8 mouse cellular contexts compared by ENCODE assay signal in the genomic region with DNA sequence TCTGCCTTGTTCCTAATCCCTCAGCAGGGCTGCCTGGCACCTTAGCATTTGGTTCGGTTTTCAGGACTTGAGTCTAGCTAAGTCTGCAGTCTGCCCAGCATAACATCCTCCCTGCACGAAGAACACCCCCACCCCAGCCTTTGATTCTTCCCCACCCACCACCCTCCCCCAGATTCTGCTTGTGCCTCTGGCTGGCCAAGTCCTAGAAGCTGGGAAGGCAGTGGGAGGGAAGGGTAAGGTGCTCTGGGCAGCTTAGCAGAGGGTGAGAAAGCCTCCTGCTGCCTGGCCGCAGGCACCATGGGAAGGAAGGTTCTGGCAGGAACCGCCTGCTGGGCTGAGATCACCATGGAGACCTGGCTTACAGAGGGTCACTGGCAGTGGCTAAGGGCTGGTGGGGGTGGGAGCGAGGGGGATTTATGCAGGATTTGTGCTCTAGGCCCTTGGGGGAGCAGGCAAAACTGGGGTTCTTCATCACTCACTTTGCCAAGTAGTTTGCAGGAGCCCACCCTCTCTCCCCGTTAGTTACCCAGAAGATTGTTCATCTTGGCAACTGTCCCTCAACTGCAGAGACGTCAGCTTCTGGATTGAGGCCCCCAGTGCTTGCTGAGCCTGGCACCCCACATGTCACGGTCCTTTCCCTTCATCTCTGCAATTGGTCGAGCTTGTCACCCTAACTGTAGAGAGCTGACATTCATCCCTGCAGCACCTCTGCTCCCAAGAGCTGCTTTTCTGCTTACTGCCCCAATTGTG. TPM values are rescaled to one million over a fixed set of nuclear protein-coding genes. Genes with fewer than 3 reads are reported as not detected.
DNase-seq lines count a peak whose midpoint lies in the region; ATAC-seq and TF ChIP-seq lines count a peak whose summit lies in the region.

No protein-coding gene starts in this region.

- TF ChIP-seq CTCF in kidney, adult 2 months (conservative IDR thresholded peaks at IDR 0.05; ENCODE audit: insufficient read depth, insufficient read length, low read depth, low read length): no peak

- no peak overlapping the region for H3K4me2 ChIP-seq in kidney, embryonic 15.5 days
- no peak overlapping the region for H3K4me2 ChIP-seq in forebrain, embryonic 14.5 days (ENCODE audit: low read length)
- no peak overlapping the region for H3K4me2 ChIP-seq in limb, embryonic 15.5 days

- H3K9ac ChIP-seq in kidney, embryonic 15.5 days: 0 out of 2 replicates have a peak overlapping the region, but pooled peaks have one; percentile 17
- H3K9ac ChIP-seq in forebrain, embryonic 14.5 days (ENCODE audit: low read length): peak overlapping the region; percentile 21; the same call in 1 of the 2 replicates
- H3K9ac ChIP-seq in limb, embryonic 15.5 days: no peak overlapping the region

- DNase-seq in kidney, adult 2 months: no peak
- peak; percentile 85 for DNase-seq in brain, adult 2 months (ENCODE audit: low read depth, low spot score)
- peak; percentile 48 for DNase-seq in forebrain, embryonic 14.5 days (ENCODE audit: low spot score)
- DNase-seq in natural killer cell, adult 2 months (ENCODE audit: low spot score in 2 of 2): no peak
- no peak for DNase-seq in lung, postnatal 4 days

- H3K27me3 ChIP-seq in kidney, embryonic 15.5 days: no peaks in the 10 kb centered on the region
- H3K27me3 ChIP-seq in kidney, adult 2 months (replicated peaks; ENCODE audit: control insufficient read depth, insufficient read depth, low read length): no peaks in the 10 kb centered on the region
- H3K27me3 ChIP-seq in forebrain, embryonic 14.5 days (replicated peaks; ENCODE audit: control insufficient read depth, insufficient read depth, low read length): no peaks in the 10 kb centered on the region
- H3K27me3 ChIP-seq in limb, embryonic 15.5 days: no peaks in the 10 kb centered on the region

- H3K4me1 ChIP-seq in kidney, embryonic 15.5 days: peaks cover 36% of the 10 kb centered on the region
- H3K4me1 ChIP-seq in kidney, adult 2 months (ENCODE audit: control insufficient read depth, insufficient read depth, low read length): peaks cover 9% of the 10 kb centered on the region
- H3K4me1 ChIP-seq in forebrain, embryonic 14.5 days (ENCODE audit: control insufficient read depth, insufficient read depth, low read length): peaks cover 18% of the 10 kb centered on the region
- peaks cover 57% of the 10 kb centered on the region for H3K4me1 ChIP-seq in limb, embryonic 15.5 days

- peak overlapping the region; percentile 38 for H3K27ac ChIP-seq in kidney, embryonic 15.5 days
- no peak overlapping the region for H3K27ac ChIP-seq in kidney, adult 2 months (ENCODE audit: insufficient read depth, low read depth, low read length)
- H3K27ac ChIP-seq in forebrain, embryonic 14.5 days (ENCODE audit: low read depth, low read length): peak overlapping the region; percentile 72
- H3K27ac ChIP-seq in limb, embryonic 15.5 days: peak overlapping the region; percentile 81

- no peak; the same call in 1 of the 2 replicates for ATAC-seq in kidney, embryonic 15.5 days (replicated peaks; ENCODE audit: low FRiP score)
- ATAC-seq in forebrain, embryonic 14.5 days: peak; percentile 73
- peak; percentile 65; the same call in 1 of the 2 replicates for ATAC-seq in limb, embryonic 15.5 days (ENCODE audit: insufficient number of reproducible peaks, low FRiP score, low TSS enrichment, low read depth)
- no peak for ATAC-seq in megakaryocyte-erythroid progenitor cell, adult 5-6 weeks (replicated peaks; ENCODE audit: low FRiP score, low TSS enrichment, poor library complexity, severe bottlenecking)

- no peak for TF ChIP-seq POLR2A in kidney, adult 2 months (IDR thresholded peaks at IDR 0.05; ENCODE audit: low read depth, low read length)

- no peak overlapping the region for H3K4me3 ChIP-seq in kidney, embryonic 15.5 days (replicated peaks)
- H3K4me3 ChIP-seq in kidney, adult 2 months (ENCODE audit: insufficient read depth, low read depth, low read length): no peak overlapping the region
- no peak overlapping the region for H3K4me3 ChIP-seq in forebrain, embryonic 14.5 days (ENCODE audit: low read depth, low read length)
- no peak overlapping the region for H3K4me3 ChIP-seq in limb, embryonic 15.5 days

- 39% methylated on average over 9 of the region's 9 CpGs for WGBS in kidney, embryonic 15.5 days
- 48% methylated on average over 9 of the region's 9 CpGs for WGBS in kidney, adult 2 months
- WGBS in forebrain, embryonic 14.5 days: 16% methylated on average over 9 of the region's 9 CpGs
- WGBS in limb, embryonic 15.5 days: 31% methylated on average over 9 of the region's 9 CpGs

- H3K36me3 ChIP-seq in kidney, embryonic 15.5 days: peaks cover 78% of the 10 kb centered on the region
- no peaks in the 10 kb centered on the region for H3K36me3 ChIP-seq in kidney, adult 2 months (ENCODE audit: control insufficient read depth, insufficient read depth, low read length)
- peaks cover 46% of the 10 kb centered on the region for H3K36me3 ChIP-seq in forebrain, embryonic 14.5 days (ENCODE audit: control insufficient read depth, insufficient read depth, low read length)
- H3K36me3 ChIP-seq in limb, embryonic 15.5 days: peaks cover 90% of the 10 kb centered on the region

- H3K9me3 ChIP-seq in kidney, embryonic 15.5 days (replicated peaks): no peaks in the 10 kb centered on the region
- H3K9me3 ChIP-seq in forebrain, embryonic 14.5 days (replicated peaks; ENCODE audit: control insufficient read depth, low read length): no peaks in the 10 kb centered on the region
- H3K9me3 ChIP-seq in limb, embryonic 15.5 days: no peaks in the 10 kb centered on the region

RNA-seq across cellular contexts. Expression of a gene that starts 56.1 kb away (rescaled TPM):
- 107 and 109 TPM in 2 replicates for polyA plus RNA-seq in kidney, embryonic 15.5 days (2015; fragmentation: Nextera tagmentation; extraction: Ambion mirVana)
- 37.0 and 45.7 TPM in 2 replicates for polyA plus RNA-seq in kidney, adult 2 months (2012; rRNA removed)
- polyA plus RNA-seq in forebrain, embryonic 14.5 days (2014; fragmentation: Nextera tagmentation; extraction: Ambion mirVana): 28.3 and 30.4 TPM in 2 replicates
- polyA plus RNA-seq in limb, embryonic 15.5 days (2015; fragmentation: Nextera tagmentation; extraction: Ambion mirVana): 117 and 129 TPM in 2 replicates
- total RNA-seq in megakaryocyte-erythroid progenitor cell, adult 5-6 weeks (2014; fragmentation: Nextera tagmentation): 66.5 and 75.9 TPM in 2 replicates
- 16.7 and 27.7 TPM in 2 replicates for total RNA-seq in megakaryocyte-erythroid progenitor cell, adult 5-6 weeks (2017)

Comparison
In these comparisons a context has a peak if more than half of its experiments do, and no peak if none do; other contexts are left out.
1. ATAC-seq: peak in forebrain, embryonic 14.5 days (single experiment) and limb, embryonic 15.5 days (single experiment); none in kidney, embryonic 15.5 days (single experiment) and megakaryocyte-erythroid progenitor cell, adult 5-6 weeks (single experiment).
2. DNase-seq: peak in brain, adult 2 months (single experiment) and forebrain, embryonic 14.5 days (single experiment); none in kidney, adult 2 months (single experiment), natural killer cell, adult 2 months (0 of 2) and lung, postnatal 4 days (0 of 2).